Mouse (Mus musculus): ENCODE measurements around the gene Nrxn1. TPM values are rescaled to one million over a fixed set of nuclear protein-coding genes. Genes with fewer than 3 reads are reported as not detected.

Nrxn1 gene
- polyA plus RNA-seq (2012; fragmentation: generic; extraction: Trizol): under 1 TPM in 1 of 2 experiments, not detected in 1; 0.28 TPM

GRCm38 (mm10) chr17:91093042-91093080, at the start of gene Nrxn1:
Nrxn1 (minus strand) TSS chr17:91093071.

Data from C3H10T1/2 (cell line).